Mouse (Mus musculus): ENCODE measurements around the gene Ackr3.

DNA sequence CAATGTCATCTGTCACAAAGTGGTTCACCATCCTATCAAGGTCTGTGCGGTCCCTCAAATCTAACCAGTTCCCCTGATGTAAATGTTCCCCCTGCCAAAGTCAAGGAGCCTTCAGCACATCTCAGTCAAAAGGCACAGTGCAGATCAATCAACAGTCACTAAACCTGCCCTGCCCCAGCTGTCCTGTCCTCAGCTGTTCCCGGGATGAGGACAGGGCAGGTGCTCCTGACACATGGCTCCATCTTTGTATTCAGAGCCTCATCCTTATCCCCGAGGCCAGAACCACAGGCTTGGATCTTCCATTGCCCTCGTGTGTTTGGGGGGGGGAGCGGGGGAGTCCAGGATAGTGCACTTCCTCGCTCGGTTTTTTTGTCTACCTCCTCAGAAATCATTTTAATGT is 47.2 kb upstream of the Ackr3 start:
- TF ChIP-seq CTCF (IDR thresholded peaks at IDR 0.05 in 2 of 3, conservative IDR thresholded peaks at IDR 0.05 in 1 of 3; ENCODE audit: control insufficient read depth in 1 of 3, insufficient read depth in 1 of 3, low read depth in 2 of 3, low read length in 3 of 3, poor library complexity in 1 of 3, severe bottlenecking in 1 of 3) (no peak), CHD1 (IDR thresholded peaks at IDR 0.05; ENCODE audit: low read depth, low read length) (no peak), MXI1 (IDR thresholded peaks at IDR 0.05; ENCODE audit: low read depth, low read length) (no peak), POLR2A (IDR thresholded peaks at IDR 0.05; ENCODE audit: control insufficient read depth in 1 of 2, insufficient read depth in 1 of 2, low read depth in 1 of 2, low read length in 2 of 2, poor library complexity in 1 of 2) (no peak), E2F4 (IDR thresholded peaks at IDR 0.05; ENCODE audit: borderline replicate concordance, low read depth, low read length) (no peak), EP300 (IDR thresholded peaks at IDR 0.05; ENCODE audit: low read depth in 1 of 2, low read length in 2 of 2) (no peak), USF2 (IDR thresholded peaks at IDR 0.05; ENCODE audit: borderline replicate concordance in 1 of 2, insufficient read depth in 1 of 2, low read depth in 1 of 2, low read length in 2 of 2) (no peak), RCOR1 (IDR thresholded peaks at IDR 0.05; ENCODE audit: low read depth, low read length) (no peak), GABPA (IDR thresholded peaks at IDR 0.05; ENCODE audit: low read depth, low read length) (no peak), HCFC1 (IDR thresholded peaks at IDR 0.05; ENCODE audit: low read depth, low read length) (no peak), ELF1 (IDR thresholded peaks at IDR 0.05; ENCODE audit: low read depth, low read length) (no peak), NRF1 (IDR thresholded peaks at IDR 0.05; ENCODE audit: insufficient read depth, low read depth, low read length, poor library complexity, severe bottlenecking) (no peak)

Data from MEL (cell line).